Mouse (Mus musculus) lung, adult 2 months (tissue): Measurements from ENCODE around the gene Tufm.

ENCODE experiments used
- CTCF ChIP-seq: fragments of 200-500 bp; IDR thresholded peaks from 2 replicates; pipeline ENCODE4 v1.5.1; 2011; ENCODE audit warnings: mild to moderate bottlenecking, low read length, control low read depth; ENCODE audit not compliant: insufficient read depth
- POLR2A ChIP-seq: fragments of 200-500 bp; IDR thresholded peaks from 2 replicates; pipeline ENCODE4 v1.6.1; 2011; ENCODE audit warnings: low read depth, mild to moderate bottlenecking, control low read depth, low read length, borderline replicate concordance; ENCODE audit errors: extremely low read depth

DNA sequence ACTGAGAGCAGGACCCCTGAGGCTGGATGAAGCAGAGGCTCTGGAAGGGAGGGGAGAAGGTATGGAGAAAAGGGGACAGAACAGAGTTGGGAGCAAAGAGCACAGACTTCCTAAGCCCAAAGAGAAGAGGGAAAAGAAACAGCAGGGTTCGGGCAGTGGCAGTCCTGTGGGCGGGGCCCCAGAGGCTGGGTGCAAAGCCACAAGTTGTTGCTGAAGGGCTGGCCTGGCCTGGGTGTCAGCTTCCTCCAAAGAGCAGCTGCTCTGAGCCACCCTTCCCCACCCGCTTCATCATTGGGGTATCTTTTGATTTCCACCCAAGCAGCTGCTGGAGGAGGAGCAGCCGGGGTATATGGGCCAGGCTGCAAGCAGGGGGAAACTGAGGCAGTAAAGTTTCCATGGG, 23.0 kb upstream of the Tufm start:
- TF ChIP-seq CTCF (no peak), POLR2A (no peak)
